Mouse (Mus musculus) ovary, postnatal 10 days (tissue): ENCODE results near the gene Milr1.
"Not testable (repeated sequence)": the region's sequence is repeated elsewhere in the genome, so short reads cannot be mapped to it uniquely, and the experiment has no call there.

Experiments used
- DNase-seq: peaks from one replicate; pipeline ENCODE4 v3.0.0; 2022; ENCODE audit warnings: low spot score

Gene Milr1

GRCm38 (mm10) chr11:106730714-106731113, 20.3 kb upstream of the Milr1 start:
- DNase-seq: no peak

- no peak for DNase-seq
Measured at GRCm38 (mm10) chr11:106736614-106737013, 14.4 kb upstream of the Milr1 start.

GRCm38 (mm10) chr11:106737178-106737621, 13.8 kb upstream of the Milr1 start:
- no peak for DNase-seq

- no peak for DNase-seq
Measured at GRCm38 (mm10) chr11:106739116-106739515, 11.9 kb upstream of the Milr1 start.

GRCm38 (mm10) chr11:106740724-106741123, 10.3 kb upstream of the Milr1 start:
- DNase-seq: not testable (repeated sequence)

GRCm38 (mm10) chr11:106741232-106741631, 9.8 kb upstream of the Milr1 start:
- no peak for DNase-seq

GRCm38 (mm10) chr11:106741826-106742225, 9.2 kb upstream of the Milr1 start:
- no peak for DNase-seq

- no peak for DNase-seq
Measured at GRCm38 (mm10) chr11:106742388-106742841, 8.6 kb upstream of the Milr1 start.

GRCm38 (mm10) chr11:106744949-106745348, 6.1 kb upstream of the Milr1 start:
- DNase-seq: no peak

- DNase-seq: not testable (repeated sequence)
Measured at GRCm38 (mm10) chr11:106749557-106750120, 1.4 kb upstream of the Milr1 start.

- DNase-seq: no peak
Measured at GRCm38 (mm10) chr11:106750121-106750751, 790 bp upstream of the Milr1 start, which contains the start of gene Pecam1. Pecam1 (minus strand) TSS chr11:106750628.

GRCm38 (mm10) chr11:106752103-106752502, 1.1 kb downstream of the Milr1 start:
- DNase-seq: no peak

- no peak for DNase-seq
Measured at GRCm38 (mm10) chr11:106753314-106753713, 2.3 kb downstream of the Milr1 start.

- no peak for DNase-seq
Measured at GRCm38 (mm10) chr11:106755583-106755982, 4.6 kb downstream of the Milr1 start.

GRCm38 (mm10) chr11:106759028-106759427, 8.0 kb downstream of the Milr1 start:
- no peak for DNase-seq

GRCm38 (mm10) chr11:106760511-106760910, 9.5 kb downstream of the Milr1 start:
- DNase-seq: no peak

GRCm38 (mm10) chr11:106762139-106762799, 11.2 kb downstream of the Milr1 start:
- no peak for DNase-seq

- DNase-seq: no peak
Measured at GRCm38 (mm10) chr11:106762800-106763185, 11.8 kb downstream of the Milr1 start.

GRCm38 (mm10) chr11:106766611-106767162, 15.7 kb downstream of the Milr1 start:
- no peak for DNase-seq

GRCm38 (mm10) chr11:106767516-106767915, 16.5 kb downstream of the Milr1 start:
- DNase-seq: no peak

GRCm38 (mm10) chr11:106770195-106770974, 19.4 kb downstream of the Milr1 start:
- no peak for DNase-seq

GRCm38 (mm10) chr11:106773061-106773460, 22.0 kb downstream of the Milr1 start:
- no peak for DNase-seq
